Mouse (Mus musculus): Measurements from ENCODE around the gene Patl1.
A peak's percentile ranks its signal among the peaks of the same experiment; 100 is the strongest.
"Not testable (repeated sequence)": the region's sequence is repeated elsewhere in the genome, so short reads cannot be mapped to it uniquely, and the experiment has no call there.

Patl1 gene

DNA sequence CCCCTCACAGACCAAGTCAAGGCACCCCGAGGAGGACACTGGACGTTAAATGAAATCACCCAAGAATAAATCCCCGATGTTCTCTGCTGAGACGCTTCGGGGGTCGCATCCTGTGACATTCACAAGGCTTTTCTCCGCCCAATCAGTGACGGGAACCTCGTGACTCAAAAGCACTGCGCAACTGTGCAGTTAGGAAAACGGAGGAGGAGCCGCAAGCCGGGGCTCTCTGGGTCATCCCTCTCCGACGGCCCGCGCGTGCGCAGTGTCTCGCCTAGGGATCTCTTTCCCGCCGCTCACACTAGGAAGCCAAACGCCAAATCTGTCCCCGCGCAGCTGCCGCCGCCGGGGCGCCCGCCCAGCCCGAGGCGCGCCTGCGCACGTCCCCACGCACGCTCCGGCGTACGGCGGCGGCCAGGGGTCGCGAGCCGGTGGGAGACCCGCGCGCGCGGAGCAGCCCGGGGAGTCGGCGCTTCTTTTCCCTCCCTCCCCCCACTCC is at the start of gene Patl1:
Patl1 (plus strand) TSS at position 363 of the 496 bp plus-strand sequence.
- peak; percentile 96 to 97 for DNase-seq (ENCODE audit: low read depth in 1 of 2, low spot score in 2 of 2)

DNA sequence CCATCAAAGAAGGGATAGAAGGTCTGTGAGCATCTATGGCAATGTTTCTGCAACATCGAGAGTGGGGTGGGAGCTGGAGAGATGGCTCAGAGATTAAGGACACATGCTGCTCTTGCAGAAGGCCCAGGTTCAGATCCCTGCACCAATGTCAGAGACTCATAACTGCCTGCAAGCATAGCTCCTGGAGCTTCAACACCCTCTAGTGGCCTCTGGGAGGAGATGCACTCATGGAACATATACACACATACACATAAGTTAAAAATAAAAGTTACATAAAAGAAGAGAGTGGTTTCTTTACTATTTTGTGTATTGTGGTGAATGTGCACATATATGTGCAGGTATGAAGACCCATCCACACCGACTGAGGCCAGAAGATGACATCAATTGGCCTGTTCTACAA is 44.4 kb upstream of the Patl1 start:
- DNase-seq (ENCODE audit: low read depth in 1 of 2, low spot score in 2 of 2): no peak

DNA sequence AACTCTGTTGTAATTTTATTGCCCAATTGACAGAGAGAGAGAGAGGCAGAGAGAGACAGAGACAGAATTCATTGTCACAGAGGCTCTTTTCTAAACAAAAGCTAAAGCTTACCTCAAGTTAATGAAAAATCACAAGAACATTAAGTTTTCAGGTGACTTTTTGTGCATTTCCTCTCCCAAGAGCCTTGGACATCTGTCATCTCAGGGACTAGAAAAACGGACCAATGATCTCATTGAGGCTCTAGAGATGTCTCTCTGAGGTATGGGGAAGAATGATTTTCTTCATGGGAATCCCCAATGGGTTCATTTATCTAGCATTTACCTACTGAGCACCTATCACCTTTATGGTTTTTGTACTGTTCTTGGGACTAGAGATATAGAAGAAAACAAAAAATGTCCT is 37.2 kb upstream of the Patl1 start, which contains the start of gene Olfr1419:
Olfr1419 (minus strand) TSS at position 101 of the 400 bp plus-strand sequence.
- no peak for DNase-seq (ENCODE audit: low read depth in 1 of 2, low spot score in 2 of 2)

DNA sequence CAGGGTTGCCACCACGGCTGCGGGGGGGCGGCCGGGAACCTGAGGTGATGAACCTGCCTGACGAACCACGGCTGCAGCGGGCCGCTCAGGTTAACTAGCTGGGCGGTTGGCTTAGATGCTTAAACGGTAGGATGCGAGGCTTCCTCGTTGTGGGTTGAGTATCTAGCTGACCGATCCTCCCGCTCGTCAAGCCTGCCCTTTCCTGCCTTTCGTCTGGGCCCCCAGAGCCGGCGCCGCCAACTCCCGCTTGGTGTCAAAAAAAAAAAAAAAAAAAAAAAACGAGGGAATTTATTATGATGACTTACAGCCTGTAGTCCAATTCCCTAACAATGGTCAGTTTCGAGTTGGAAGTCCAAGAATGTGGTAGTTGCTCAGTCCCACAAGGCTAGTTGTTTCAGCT is 33.8 kb upstream of the Patl1 start:
- DNase-seq (ENCODE audit: low read depth in 1 of 2, low spot score in 2 of 2): not testable (repeated sequence)

GRCm38 (mm10) chr19:11886265-11886664 is 25.9 kb upstream of the Patl1 start, which contains the start of gene Olfr1420:
Gene Olfr1420, plus strand, starts transcription at chr19:11886565.
- DNase-seq (ENCODE audit: low read depth in 1 of 2, low spot score in 2 of 2): no peak

GRCm38 (mm10) chr19:11911021-11911420 is 1.2 kb upstream of the Patl1 start:
- no peak for DNase-seq (ENCODE audit: low read depth in 1 of 2, low spot score in 2 of 2)

GRCm38 (mm10) chr19:11911603-11912002 is 596 bp upstream of the Patl1 start:
- no peak for DNase-seq (ENCODE audit: low read depth in 1 of 2, low spot score in 2 of 2)

GRCm38 (mm10) chr19:11912533-11913121 is 428 bp downstream of the Patl1 start:
- DNase-seq (ENCODE audit: low read depth in 1 of 2, low spot score in 2 of 2): peak in 1 of 2 experiments; percentile 30

DNA sequence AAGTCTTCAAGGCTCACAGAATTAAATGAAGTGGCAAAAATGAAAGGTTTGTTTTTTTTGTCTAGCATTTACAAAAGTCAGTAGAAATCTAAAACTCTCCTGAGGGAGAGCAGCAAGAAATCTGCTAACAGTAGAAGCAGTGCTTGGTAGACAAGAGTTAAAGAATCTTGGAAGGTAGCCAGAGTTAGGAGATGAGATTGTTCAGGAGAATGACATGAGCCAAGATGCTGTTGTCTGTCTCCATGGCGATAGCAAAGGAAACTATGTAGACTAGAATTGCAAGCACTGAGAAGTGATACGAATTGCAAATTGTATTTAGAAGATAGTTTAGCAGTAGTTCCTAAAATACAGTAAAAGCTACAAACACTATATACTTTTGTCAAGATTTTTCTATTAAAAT is 3.6 kb downstream of the Patl1 start:
- DNase-seq (ENCODE audit: low read depth in 1 of 2, low spot score in 2 of 2): no peak

- no peak for DNase-seq (ENCODE audit: low read depth in 1 of 2, low spot score in 2 of 2)
Observed at GRCm38 (mm10) chr19:11922068-11922467, 9.9 kb downstream of the Patl1 start.

DNA sequence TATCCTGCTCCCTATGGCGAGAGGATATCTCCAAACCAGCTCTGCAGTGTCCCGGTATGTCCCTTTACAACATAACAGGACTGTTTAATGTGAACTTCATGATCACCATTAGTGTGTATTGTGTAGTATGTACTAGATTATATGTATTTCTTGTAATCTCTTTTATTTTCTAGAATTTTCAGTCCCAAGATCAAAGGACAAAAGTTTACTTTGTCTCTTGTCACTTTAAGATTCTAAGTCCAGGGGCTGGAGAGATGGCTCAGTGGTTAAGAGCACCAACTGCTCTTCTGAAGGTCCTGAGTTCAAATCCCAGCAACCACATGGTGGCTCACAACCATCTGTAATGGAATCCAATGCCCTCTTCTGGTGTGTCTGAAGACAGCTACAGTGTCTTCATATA is 10.3 kb downstream of the Patl1 start:
- DNase-seq (ENCODE audit: low read depth in 1 of 2, low spot score in 2 of 2): not testable (repeated sequence)

DNA sequence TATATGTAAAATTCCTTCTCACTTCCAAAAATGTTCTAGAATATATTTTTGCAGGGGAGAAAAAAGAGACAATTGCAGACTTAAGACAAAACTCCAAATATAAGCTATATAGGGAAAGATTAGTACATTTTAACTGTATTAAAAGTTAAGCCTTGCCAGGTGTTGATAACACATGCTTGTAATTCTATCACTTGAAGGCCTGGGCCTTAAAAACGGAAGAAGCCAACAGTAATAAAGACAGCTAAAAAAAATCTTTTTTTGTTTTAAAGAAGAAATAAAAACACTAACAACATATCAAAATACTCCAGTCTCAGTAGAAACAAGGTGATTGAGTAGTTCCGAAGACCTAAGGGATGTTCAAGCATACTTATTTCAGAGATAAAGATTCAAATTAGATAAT is 14.2 kb downstream of the Patl1 start:
- no peak for DNase-seq (ENCODE audit: low read depth in 1 of 2, low spot score in 2 of 2)

- DNase-seq (ENCODE audit: low read depth in 1 of 2, low spot score in 2 of 2): no peak
Observed at GRCm38 (mm10) chr19:11928025-11928748, 16.0 kb downstream of the Patl1 start.

GRCm38 (mm10) chr19:11946460-11946859 is 34.3 kb downstream of the Patl1 start:
- not testable (repeated sequence) for DNase-seq (ENCODE audit: low read depth in 1 of 2, low spot score in 2 of 2)

DNA sequence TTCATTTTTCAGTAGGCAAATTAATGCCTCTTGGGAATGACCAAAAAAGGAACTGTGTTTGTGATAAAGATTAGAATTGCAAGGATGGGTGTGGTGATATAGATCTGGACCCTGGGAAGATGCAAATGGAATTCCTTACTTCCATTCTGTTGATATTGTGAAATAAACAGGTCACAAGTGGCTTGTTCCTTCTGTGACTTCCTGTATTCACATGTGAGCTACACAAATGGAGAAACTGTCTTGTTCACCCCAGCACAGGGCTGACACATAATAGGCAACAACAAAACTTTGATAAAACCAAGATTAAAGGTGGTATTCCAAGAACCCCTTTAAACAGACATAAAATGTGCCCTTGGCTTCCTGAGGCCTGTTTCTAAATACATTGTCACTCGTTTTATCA is 37.7 kb downstream of the Patl1 start:
- DNase-seq (ENCODE audit: low read depth in 1 of 2, low spot score in 2 of 2): no peak

- DNase-seq (ENCODE audit: low read depth in 1 of 2, low spot score in 2 of 2): no peak
Observed at GRCm38 (mm10) chr19:11950747-11951146, 38.5 kb downstream of the Patl1 start.

- DNase-seq (ENCODE audit: low read depth in 1 of 2, low spot score in 2 of 2): no peak
Observed at GRCm38 (mm10) chr19:11954206-11954605, 42.0 kb downstream of the Patl1 start.

DNA sequence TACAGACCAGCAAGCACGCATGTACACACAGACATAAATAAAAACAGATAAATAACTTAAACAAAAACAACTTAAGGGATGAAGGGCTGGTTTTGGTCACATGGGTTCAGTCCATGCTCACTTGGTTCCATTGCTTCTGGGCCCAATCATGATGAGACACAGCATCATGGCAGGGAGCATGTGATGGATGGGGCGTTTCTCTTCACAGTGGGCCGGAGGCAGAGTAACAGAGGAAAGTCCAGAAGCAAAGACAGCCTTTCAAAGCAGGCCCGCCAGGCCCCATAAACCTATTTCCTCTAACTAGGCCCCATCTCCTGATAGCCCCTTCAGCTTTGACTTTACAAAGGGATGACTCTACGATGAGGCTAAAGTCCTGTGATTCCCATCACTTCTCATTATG is 44.4 kb downstream of the Patl1 start:
- DNase-seq (ENCODE audit: low read depth in 1 of 2, low spot score in 2 of 2): no peak

DNA sequence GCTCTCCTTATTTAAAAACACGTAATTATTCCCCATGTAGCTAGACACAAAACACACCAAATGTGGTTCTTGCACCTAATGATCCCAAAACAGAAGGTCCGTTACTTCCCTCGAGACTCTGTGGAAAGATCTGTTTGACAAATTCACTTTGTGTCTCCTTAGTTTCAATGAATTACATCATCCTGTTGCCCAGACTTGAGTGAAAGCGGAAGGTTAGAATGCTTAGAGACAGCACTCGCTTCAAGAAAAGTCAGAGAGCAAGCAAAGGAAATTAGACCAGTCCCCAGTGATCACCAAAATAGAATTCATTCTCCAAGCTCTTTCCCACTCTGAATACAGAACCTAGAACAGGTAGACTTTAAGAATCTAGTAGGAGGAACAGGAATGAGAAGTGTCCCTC is 45.2 kb downstream of the Patl1 start:
- no peak for DNase-seq (ENCODE audit: low read depth in 1 of 2, low spot score in 2 of 2)

- DNase-seq (ENCODE audit: low read depth in 1 of 2, low spot score in 2 of 2): no peak
Observed at GRCm38 (mm10) chr19:11957846-11958245, 45.6 kb downstream of the Patl1 start.

DNA sequence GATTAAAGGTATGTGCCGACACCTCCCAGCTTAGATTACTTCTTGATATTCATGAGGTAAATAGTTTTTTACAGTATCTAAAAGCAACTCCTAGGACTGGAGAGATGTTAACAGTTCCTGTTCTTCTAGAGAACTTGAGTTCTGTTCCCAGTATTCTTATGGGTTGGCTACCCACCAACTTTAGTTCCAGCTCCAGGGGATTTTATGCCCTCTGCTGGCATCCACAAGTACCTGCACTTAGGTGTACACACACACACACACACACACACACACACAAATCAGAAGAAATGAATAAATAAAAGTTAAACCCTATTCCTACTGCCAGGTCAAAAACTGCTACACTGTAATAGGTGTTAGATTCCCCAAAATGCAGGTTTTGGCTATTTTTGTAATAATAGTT is 52.1 kb downstream of the Patl1 start:
- no peak for DNase-seq (ENCODE audit: low read depth in 1 of 2, low spot score in 2 of 2)
